ENCODE assay signal across 14 mouse cellular contexts in the genomic region with DNA sequence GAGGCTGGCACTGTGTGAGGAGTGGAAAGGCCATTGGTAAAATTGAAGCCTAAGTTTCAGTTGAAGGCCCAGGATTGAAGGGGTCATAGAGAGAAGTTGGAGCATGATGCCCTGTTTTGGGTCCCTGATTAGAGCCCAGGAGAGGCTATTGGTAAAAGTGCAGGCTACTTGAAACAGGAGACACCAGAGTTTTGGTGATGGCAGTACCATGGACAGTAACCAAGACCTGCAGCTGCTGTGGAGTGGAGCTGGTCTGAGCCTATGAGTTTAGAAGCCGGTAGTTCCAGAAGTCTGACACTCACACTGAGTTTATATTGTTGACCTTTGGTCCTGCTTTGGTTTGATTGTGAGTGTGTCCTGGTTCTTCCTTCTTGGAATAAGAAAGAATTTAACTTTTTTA. TPM values are rescaled to one million over a fixed set of nuclear protein-coding genes. Genes with fewer than 3 reads are reported as not detected.
DNase-seq lines count a peak whose midpoint lies in the region; ATAC-seq and TF ChIP-seq lines count a peak whose summit lies in the region.
"Had no signal": no experiment of that assay in that cellular context is flagged by ENCODE, and none has a peak within 500 bp of the region (broad histone marks: within the 10 kb centered on the region; RNA-seq: fewer than 3 reads in every experiment).

No protein-coding gene starts in this region.

- H3K4me2 ChIP-seq in kidney, embryonic 14.5 days (replicated peaks; ENCODE audit: low read depth, low read length) = no peak overlapping the region

- no peaks in the 10 kb centered on the region for H3K9me3 ChIP-seq in kidney, embryonic 14.5 days (ENCODE audit: control insufficient read depth, low read length)
- H3K9me3 ChIP-seq in ES-E14 (ENCODE audit: control insufficient read depth, insufficient read depth, low read depth, low read length) = no peaks in the 10 kb centered on the region

- H3K27me3 ChIP-seq in kidney, embryonic 14.5 days (ENCODE audit: control insufficient read depth, insufficient read depth, low read length) = no peaks in the 10 kb centered on the region

- H3K27ac ChIP-seq in kidney, embryonic 14.5 days (ENCODE audit: low read depth, low read length) = no peak overlapping the region
- H3K27ac ChIP-seq in ES-E14 (ENCODE audit: insufficient read depth, low read depth, low read length, poor library complexity, severe bottlenecking) = no peak overlapping the region
- H3K27ac ChIP-seq: layer of hippocampus, adult 2 months had no signal

- no peaks in the 10 kb centered on the region for H3K36me3 ChIP-seq in kidney, embryonic 14.5 days (ENCODE audit: control insufficient read depth, insufficient read depth, low read length)
- no peaks in the 10 kb centered on the region for H3K36me3 ChIP-seq in ES-E14 (ENCODE audit: control insufficient read depth, insufficient read depth, low read length, poor library complexity, severe bottlenecking)

- H3K9ac ChIP-seq in kidney, embryonic 14.5 days (ENCODE audit: low read depth, low read length) = no peak overlapping the region
- no peak overlapping the region for H3K9ac ChIP-seq in ES-E14 (ENCODE audit: insufficient read depth, low read depth, low read length, poor library complexity, severe bottlenecking)

- in situ Hi-C loops in ES-E14 (cut with MboI; ENCODE audit: low sequenced_read_pairs in 2 of 2, unreplicated experiment in 2 of 2) = no loop called here

- peak; percentile 42 for DNase-seq in kidney, postnatal 10 days
- peak; percentile 21 for DNase-seq in ES-E14 (ENCODE audit: low read depth, low spot score)
- peak; percentile 55 for DNase-seq in R1 (ENCODE audit: low read depth, low spot score)
- peak; percentile 23 to 40 for DNase-seq in kidney, postnatal 4 days
- DNase-seq in cerebellum, adult 11 months = no peak
- DNase-seq: cerebellum, postnatal 25 days; liver; lung, postnatal 4 days; midbrain, embryonic 14.5 days had no signal

- ATAC-seq in kidney, embryonic 14.5 days (ENCODE audit: low FRiP score, low TSS enrichment) = no peak
- ATAC-seq in CD4-positive, CD25-positive, alpha-beta regulatory T cell, adult 4 months = no peak
- ATAC-seq: forebrain, embryonic 14.5 days; inflammation-experienced regulatory T-cells, adult 6 months had no signal

- no peak overlapping the region for H3K4me3 ChIP-seq in kidney, embryonic 14.5 days (ENCODE audit: low read length)
- no peak overlapping the region for H3K4me3 ChIP-seq in ES-E14 (ENCODE audit: insufficient read depth in 1 of 2, low read depth in 1 of 2, low read length in 2 of 2, poor library complexity in 1 of 2, severe bottlenecking in 1 of 2)
- H3K4me3 ChIP-seq: layer of hippocampus, adult 2 months had no signal

- H3K4me1 ChIP-seq in kidney, embryonic 14.5 days (ENCODE audit: control insufficient read depth, insufficient read depth, low read length) = no peaks in the 10 kb centered on the region
- H3K4me1 ChIP-seq in ES-E14 (ENCODE audit: control insufficient read depth in 2 of 2, insufficient read depth in 2 of 2, low read length in 2 of 2, poor library complexity in 1 of 2) = no peaks in the 10 kb centered on the region

- 52% methylated on average over 1 of the region's 1 CpGs for WGBS in kidney, embryonic 14.5 days

TF ChIP-seq in ES-E14, 5 proteins besides CTCF, POLR2A, EP300 and RAD21:
- no peak for TF ChIP-seq ZC3H11A (IDR thresholded peaks at IDR 0.05; ENCODE audit: borderline replicate concordance, low read depth, low read length)
- TF ChIP-seq HCFC1 (IDR thresholded peaks at IDR 0.05; ENCODE audit: borderline replicate concordance, insufficient read depth, low read length) = no peak
- no peak for TF ChIP-seq MAFK (IDR thresholded peaks at IDR 0.05; ENCODE audit: insufficient read depth, low read depth, low read length)
- no peak for TF ChIP-seq ZNF384 (IDR thresholded peaks at IDR 0.05; ENCODE audit: low read depth, low read length)
- no peak for TF ChIP-seq CHD2 (IDR thresholded peaks at IDR 0.05; ENCODE audit: low read depth, low read length)

RNA-seq across cellular contexts. Expression of gene Acbd6, which starts 36.2 kb away (rescaled TPM):
- 80.7 and 87.0 TPM in 2 replicates for polyA plus RNA-seq in kidney, embryonic 14.5 days (2014; fragmentation: Nextera tagmentation; extraction: Ambion mirVana)
- 47.6 and 49.8 TPM in 2 replicates for total RNA-seq in ES-E14 (2012; rRNA removed)
- 10 to 100 TPM in 1 of 2 experiments, 1 to 10 TPM in 1; 3.2 to 13.0 TPM for polyA plus RNA-seq in CD4-positive, CD25-positive, alpha-beta regulatory T cell, adult 4 months (2017; shearing (Covaris generic))
